Mouse (Mus musculus): ENCODE results near the gene Vcam1. TPM values are rescaled to one million over a fixed set of nuclear protein-coding genes. Genes with fewer than 3 reads are reported as not detected.

The Vcam1 gene
- polyA plus RNA-seq, 1 experiment from 2014 or later, result 43.6 TPM

GRCm38 (mm10) chr3:116129841-116130595, 530 bp upstream of the Vcam1 start:
- no peak for ATAC-seq (ENCODE audit: low FRiP score, low TSS enrichment)
- peak overlapping the region; percentile 43; the same call in 1 of the 2 replicates for H3K4me2 ChIP-seq (ENCODE audit: low read length)

DNA sequence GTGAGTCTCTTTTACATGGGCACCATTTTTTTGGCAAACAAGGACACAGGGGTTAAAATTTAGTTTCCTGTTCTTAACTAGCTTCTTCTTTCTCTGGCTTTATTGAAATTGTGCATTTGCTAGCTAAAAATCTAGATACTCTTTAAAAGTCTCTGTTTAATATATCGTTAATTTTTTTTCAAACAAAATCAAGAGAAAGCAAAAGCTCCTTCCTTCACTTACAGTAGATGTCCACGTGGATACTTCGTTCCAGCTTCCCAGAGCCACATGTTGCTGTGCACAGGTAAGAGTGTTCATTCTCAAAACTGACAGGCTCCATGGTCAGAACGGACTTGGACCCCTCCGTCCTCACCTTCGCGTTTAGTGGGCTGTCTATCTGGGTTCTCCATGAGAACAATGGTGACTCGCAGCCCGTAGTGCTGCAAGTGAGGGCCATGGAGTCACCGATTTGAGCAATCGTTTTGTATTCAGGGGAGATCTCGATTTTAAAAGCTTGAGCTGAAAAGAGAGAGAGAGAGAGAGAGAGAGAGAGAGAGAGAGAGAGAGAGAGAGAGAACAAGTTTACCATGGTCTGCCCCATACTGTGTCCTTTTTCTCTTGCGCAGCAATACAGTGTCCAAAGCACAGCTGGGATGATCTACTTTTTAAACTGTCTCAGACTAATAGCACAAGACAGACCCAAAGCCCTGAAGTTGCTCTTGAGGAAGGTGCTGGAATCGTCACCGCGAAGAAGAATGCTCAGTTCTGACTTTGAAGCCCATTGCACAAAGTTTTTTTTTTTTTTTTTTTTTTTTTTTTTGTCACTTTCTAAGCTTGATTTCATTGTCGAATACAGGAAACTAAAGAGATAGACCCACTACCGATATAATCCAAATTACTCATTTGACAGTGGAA, 930 bp downstream of the Vcam1 start:
- peak overlapping the region; percentile 21; the same call in 1 of the 2 replicates for H3K9ac ChIP-seq (replicated peaks; ENCODE audit: low read length)
- H3K27me3 ChIP-seq (ENCODE audit: control insufficient read depth, insufficient read depth, low read length), result no peaks in the 10 kb centered on the region
- 0 out of 2 replicates have a peak, but pooled peaks cover 3% of the 10 kb centered on the region for H3K4me1 ChIP-seq (ENCODE audit: control insufficient read depth, insufficient read depth, low read length)
- H3K36me3 ChIP-seq (ENCODE audit: control insufficient read depth, insufficient read depth, low read length), result no peaks in the 10 kb centered on the region
- ATAC-seq (ENCODE audit: low FRiP score, low TSS enrichment) (peak; percentile 26; the same call in 1 of the 2 replicates), DNase-seq (peak; percentile 25)
- H3K9me3 ChIP-seq (ENCODE audit: control insufficient read depth, low read length), result no peaks in the 10 kb centered on the region
- WGBS, result 21% methylated on average over 18 of the region's 18 CpGs
- H3K4me2 ChIP-seq (ENCODE audit: low read length), result peak overlapping the region; percentile 43
- H3K27ac ChIP-seq (replicated peaks; ENCODE audit: low read depth, low read length), result peak overlapping the region; percentile 52
- peak overlapping the region; percentile 20 for H3K4me3 ChIP-seq (replicated peaks; ENCODE audit: low read depth, low read length)

More at GRCm38 (mm10) chr3:116129841-116130595, 530 bp upstream of the Vcam1 start:
- Histone ChIP-seq H3K27me3 (ENCODE audit: control insufficient read depth, insufficient read depth, low read length) (no peaks in the 10 kb centered on the region), H3K4me3 (replicated peaks; ENCODE audit: low read depth, low read length) (no peak overlapping the region), H3K27ac (replicated peaks; ENCODE audit: low read depth, low read length) (no peak overlapping the region), H3K9me3 (ENCODE audit: control insufficient read depth, low read length) (no peaks in the 10 kb centered on the region), H3K9ac (replicated peaks; ENCODE audit: low read length) (no peak overlapping the region), H3K36me3 (ENCODE audit: control insufficient read depth, insufficient read depth, low read length) (no peaks in the 10 kb centered on the region), H3K4me1 (ENCODE audit: control insufficient read depth, insufficient read depth, low read length) (0 out of 2 replicates have a peak, but pooled peaks cover 3% of the 10 kb centered on the region)
- WGBS, result 27% methylated on average over 4 of the region's 4 CpGs
- no peak for DNase-seq

DNA sequence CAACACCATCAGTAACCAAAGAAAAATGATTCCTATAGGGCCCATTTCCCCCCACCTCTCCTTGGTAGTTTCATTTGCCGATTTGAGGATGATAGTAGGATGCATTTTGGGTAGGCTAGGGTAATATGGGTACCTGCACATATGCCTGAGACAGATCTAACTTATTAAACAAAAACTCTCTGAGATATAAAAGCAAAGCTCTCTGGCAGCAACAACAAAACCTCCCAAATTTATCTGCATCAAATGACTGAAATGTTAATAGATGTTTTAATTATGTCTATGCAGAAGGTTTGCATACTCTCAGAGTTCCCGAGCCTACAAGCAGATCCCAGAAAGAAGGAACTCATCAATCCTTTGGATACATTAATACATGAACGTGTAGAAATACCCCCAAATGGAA, 1.7 kb downstream of the Vcam1 start:
- Histone ChIP-seq H3K27me3 (ENCODE audit: control insufficient read depth, insufficient read depth, low read length) (no peaks in the 10 kb centered on the region), H3K9me3 (ENCODE audit: control insufficient read depth, low read length) (no peaks in the 10 kb centered on the region), H3K9ac (replicated peaks; ENCODE audit: low read length) (no peak overlapping the region), H3K27ac (replicated peaks; ENCODE audit: low read depth, low read length) (no peak overlapping the region), H3K4me2 (ENCODE audit: low read length) (peak overlapping the region; percentile 43), H3K4me3 (replicated peaks; ENCODE audit: low read depth, low read length) (peak overlapping the region; percentile 20), H3K36me3 (ENCODE audit: control insufficient read depth, insufficient read depth, low read length) (no peaks in the 10 kb centered on the region), H3K4me1 (ENCODE audit: control insufficient read depth, insufficient read depth, low read length) (0 out of 2 replicates have a peak, but pooled peaks cover 3% of the 10 kb centered on the region)
- 41% methylated on average over 3 of the region's 3 CpGs for WGBS
- DNase-seq (no peak), ATAC-seq (ENCODE audit: low FRiP score, low TSS enrichment) (no peak)

GRCm38 (mm10) chr3:116127281-116127680, 2.2 kb downstream of the Vcam1 start:
- Histone ChIP-seq H3K27me3 (ENCODE audit: control insufficient read depth, insufficient read depth, low read length) (no peaks in the 10 kb centered on the region), H3K4me3 (replicated peaks; ENCODE audit: low read depth, low read length) (peak overlapping the region; percentile 20; the same call in 1 of the 2 replicates), H3K4me2 (ENCODE audit: low read length) (peak overlapping the region; percentile 43), H3K4me1 (ENCODE audit: control insufficient read depth, insufficient read depth, low read length) (0 out of 2 replicates have a peak, but pooled peaks cover 3% of the 10 kb centered on the region), H3K36me3 (ENCODE audit: control insufficient read depth, insufficient read depth, low read length) (no peaks in the 10 kb centered on the region), H3K9me3 (ENCODE audit: control insufficient read depth, low read length) (no peaks in the 10 kb centered on the region), H3K9ac (replicated peaks; ENCODE audit: low read length) (no peak overlapping the region), H3K27ac (replicated peaks; ENCODE audit: low read depth, low read length) (no peak overlapping the region)
- ATAC-seq (ENCODE audit: low FRiP score, low TSS enrichment) (no peak), DNase-seq (peak; percentile 58)
- 25% methylated on average over 2 of the region's 2 CpGs for WGBS

DNA sequence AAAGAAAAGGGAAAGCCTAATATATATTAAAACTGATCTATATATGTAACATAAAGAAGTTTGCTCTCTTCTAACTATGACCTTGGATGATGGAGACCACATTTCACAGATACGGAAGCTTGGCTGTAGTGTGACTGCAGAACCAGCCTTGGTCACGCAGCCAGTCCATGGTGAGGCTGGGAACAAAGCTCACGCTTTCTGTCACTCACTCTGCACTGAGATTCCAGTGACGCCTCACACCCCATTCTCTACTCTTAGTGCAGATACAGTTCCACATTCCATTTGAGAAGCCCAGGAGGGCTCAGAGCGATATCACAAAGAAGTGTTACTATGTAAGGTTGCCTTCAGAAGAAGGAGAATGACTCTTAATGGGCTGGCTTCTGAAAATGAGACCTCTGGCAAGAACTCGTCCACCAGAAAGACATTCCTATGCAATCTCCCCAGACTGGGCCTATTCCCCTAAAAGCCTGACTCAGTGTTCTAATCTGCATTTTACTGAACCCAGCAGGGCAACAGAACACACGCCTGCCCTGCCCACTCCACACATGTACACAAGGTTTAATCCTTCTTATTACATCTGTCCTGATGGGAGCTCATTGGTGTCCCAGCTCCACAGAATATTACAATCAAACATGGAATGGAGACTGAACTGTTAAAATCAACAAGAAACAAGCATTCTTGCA, 2.8 kb downstream of the Vcam1 start:
- DNase-seq (peak; percentile 39), ATAC-seq (ENCODE audit: low FRiP score, low TSS enrichment) (peak; percentile 44; the same call in 1 of the 2 replicates)
- Histone ChIP-seq H3K9me3 (ENCODE audit: control insufficient read depth, low read length) (no peaks in the 10 kb centered on the region), H3K27ac (replicated peaks; ENCODE audit: low read depth, low read length) (no peak overlapping the region), H3K4me2 (ENCODE audit: low read length) (peak overlapping the region; percentile 43), H3K9ac (replicated peaks; ENCODE audit: low read length) (no peak overlapping the region), H3K4me1 (ENCODE audit: control insufficient read depth, insufficient read depth, low read length) (0 out of 2 replicates have a peak, but pooled peaks cover 3% of the 10 kb centered on the region), H3K36me3 (ENCODE audit: control insufficient read depth, insufficient read depth, low read length) (no peaks in the 10 kb centered on the region), H3K4me3 (replicated peaks; ENCODE audit: low read depth, low read length) (peak overlapping the region; percentile 20; the same call in 1 of the 2 replicates), H3K27me3 (ENCODE audit: control insufficient read depth, insufficient read depth, low read length) (no peaks in the 10 kb centered on the region)
- 15% methylated on average over 7 of the region's 7 CpGs for WGBS

- no peaks in the 10 kb centered on the region for H3K36me3 ChIP-seq (ENCODE audit: control insufficient read depth, insufficient read depth, low read length)
- H3K9ac ChIP-seq (replicated peaks; ENCODE audit: low read length), result no peak overlapping the region
- 6% methylated on average over 4 of the region's 4 CpGs for WGBS
- no peak overlapping the region for H3K4me3 ChIP-seq (replicated peaks; ENCODE audit: low read depth, low read length)
- 0 out of 2 replicates have a peak, but pooled peaks cover 3% of the 10 kb centered on the region for H3K4me1 ChIP-seq (ENCODE audit: control insufficient read depth, insufficient read depth, low read length)
- H3K27ac ChIP-seq (replicated peaks; ENCODE audit: low read depth, low read length), result no peak overlapping the region
- H3K9me3 ChIP-seq (ENCODE audit: control insufficient read depth, low read length), result no peaks in the 10 kb centered on the region
- DNase-seq (peak; percentile 40), ATAC-seq (ENCODE audit: low FRiP score, low TSS enrichment) (no peak)
- no peaks in the 10 kb centered on the region for H3K27me3 ChIP-seq (ENCODE audit: control insufficient read depth, insufficient read depth, low read length)
- peak overlapping the region; percentile 43 for H3K4me2 ChIP-seq (ENCODE audit: low read length)
Observed at GRCm38 (mm10) chr3:116126070-116126469, 3.4 kb downstream of the Vcam1 start.

DNA sequence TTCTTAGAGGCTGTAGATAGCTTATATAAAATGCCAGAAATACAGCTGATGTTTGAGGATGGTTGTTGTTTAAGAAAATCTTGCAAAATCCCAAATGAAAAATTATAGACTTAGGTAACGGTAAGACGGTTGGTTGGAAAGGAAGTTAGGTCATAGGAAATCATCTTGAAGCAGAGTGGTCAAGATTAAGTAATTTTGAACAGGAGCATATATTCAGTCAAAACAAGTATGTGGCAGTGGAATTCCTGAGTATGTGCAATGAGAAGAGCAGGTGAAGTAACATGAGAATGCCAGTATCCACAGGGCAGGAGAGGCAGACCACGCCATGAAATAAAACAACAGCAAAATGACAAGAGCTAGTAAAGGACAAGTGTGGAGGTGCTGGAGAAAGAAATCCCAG, 5.7 kb downstream of the Vcam1 start:
- 0 out of 2 replicates have a peak, but pooled peaks cover 3% of the 10 kb centered on the region for H3K4me1 ChIP-seq (ENCODE audit: control insufficient read depth, insufficient read depth, low read length)
- ATAC-seq (ENCODE audit: low FRiP score, low TSS enrichment) (no peak), DNase-seq (no peak)
- no peak overlapping the region for H3K9ac ChIP-seq (replicated peaks; ENCODE audit: low read length)
- H3K27ac ChIP-seq (replicated peaks; ENCODE audit: low read depth, low read length), result no peak overlapping the region
- H3K4me3 ChIP-seq (replicated peaks; ENCODE audit: low read depth, low read length), result no peak overlapping the region
- no peaks in the 10 kb centered on the region for H3K9me3 ChIP-seq (ENCODE audit: control insufficient read depth, low read length)
- WGBS, result 99% methylated on average over 3 of the region's 3 CpGs
- no peaks in the 10 kb centered on the region for H3K36me3 ChIP-seq (ENCODE audit: control insufficient read depth, insufficient read depth, low read length)
- H3K27me3 ChIP-seq (ENCODE audit: control insufficient read depth, insufficient read depth, low read length), result no peaks in the 10 kb centered on the region
- no peak overlapping the region for H3K4me2 ChIP-seq (ENCODE audit: low read length)

- ATAC-seq (ENCODE audit: low FRiP score, low TSS enrichment), result no peak
Observed at GRCm38 (mm10) chr3:116122696-116123095, 6.8 kb downstream of the Vcam1 start.

More at GRCm38 (mm10) chr3:116122696-116123095, 6.8 kb downstream of the Vcam1 start:
- no peaks in the 10 kb centered on the region for H3K36me3 ChIP-seq (ENCODE audit: control insufficient read depth, insufficient read depth, low read length)
- H3K9ac ChIP-seq (replicated peaks; ENCODE audit: low read length), result no peak overlapping the region
- no peaks in the 10 kb centered on the region for H3K27me3 ChIP-seq (ENCODE audit: control insufficient read depth, insufficient read depth, low read length)
- no peaks in the 10 kb centered on the region for H3K9me3 ChIP-seq (ENCODE audit: control insufficient read depth, low read length)
- no peak overlapping the region for H3K27ac ChIP-seq (replicated peaks; ENCODE audit: low read depth, low read length)
- 89% methylated on average over 4 of the region's 4 CpGs for WGBS
- no peak overlapping the region for H3K4me2 ChIP-seq (ENCODE audit: low read length)
- DNase-seq, result no peak
- H3K4me3 ChIP-seq (replicated peaks; ENCODE audit: low read depth, low read length), result no peak overlapping the region
- 0 out of 2 replicates have a peak, but pooled peaks cover 3% of the 10 kb centered on the region for H3K4me1 ChIP-seq (ENCODE audit: control insufficient read depth, insufficient read depth, low read length)
